Mouse (Mus musculus) heart, embryonic 14.5 days (tissue): ENCODE results near the gene Mtf1. TPM values are rescaled to one million over a fixed set of nuclear protein-coding genes. Genes with fewer than 3 reads are reported as not detected.

Source experiments
- ATAC-seq: fragments of 200-750 bp; cut with Nextera tagmentation; 2 replicates; pipeline ENCODE4 v1.8.0; 2017; ENCODE audit warnings: low read depth, moderate TSS enrichment; ENCODE audit not compliant: insufficient number of reproducible peaks, insufficient read depth, low FRiP score
- H3K27ac ChIP-seq, 2 experiments: fragments of 200-500 bp in 1 of 2; fragments of 300-500 bp in 1 of 2; sonication (generic) in 1 of 2; replicated peaks in 1 of 2; 2 replicates each; pipeline ENCODE4 v1.5.1; 2012 to 2014; ENCODE audit warnings: low read depth in 2 of 2, low read length in 2 of 2, control low read depth in 1 of 2, mild to moderate bottlenecking in 1 of 2, mixed read lengths in 1 of 2; ENCODE audit not compliant: control insufficient read depth in 1 of 2, insufficient read depth in 1 of 2
- H3K27me3 ChIP-seq: fragments of 300-500 bp; sonication (generic); 2 replicates; pipeline ENCODE4 v1.6.1; 2014; ENCODE audit warnings: mild to moderate bottlenecking, low read length, control low read depth; ENCODE audit not compliant: control insufficient read depth, insufficient read depth
- H3K36me3 ChIP-seq: fragments of 300-500 bp; sonication (generic); 2 replicates; pipeline ENCODE4 v1.6.1; 2014; ENCODE audit warnings: mild to moderate bottlenecking, control low read depth, low read length, mixed read lengths; ENCODE audit not compliant: control insufficient read depth, insufficient read depth
- H3K4me1 ChIP-seq, 2 experiments: fragments of 200-500 bp in 1 of 2; fragments of 300-500 bp in 1 of 2; sonication (generic) in 1 of 2; 2 replicates each; pipeline ENCODE4 v1.6.1; 2012 to 2014; ENCODE audit warnings: low read length in 2 of 2, control low read depth in 1 of 2, mixed read lengths in 1 of 2; ENCODE audit not compliant: control insufficient read depth in 2 of 2, insufficient read depth in 2 of 2
- H3K4me2 ChIP-seq: fragments of 300-500 bp; sonication (generic); 2 replicates; pipeline ENCODE4 v1.6.1; 2014; ENCODE audit warnings: mild to moderate bottlenecking, low read length
- H3K4me3 ChIP-seq, 2 experiments: fragments of 200-500 bp in 1 of 2; fragments of 300-500 bp in 1 of 2; sonication (generic) in 1 of 2; 2 replicates each; pipeline ENCODE4 v1.5.1; 2012 to 2014; ENCODE audit warnings: low read length in 2 of 2, mild to moderate bottlenecking in 2 of 2, control low read depth in 1 of 2, low read depth in 1 of 2, moderate library complexity in 1 of 2; ENCODE audit not compliant: control insufficient read depth in 1 of 2, insufficient read depth in 1 of 2
- H3K9ac ChIP-seq: fragments of 300-500 bp; sonication (generic); 2 replicates; pipeline ENCODE4 v1.6.1; 2014; ENCODE audit warnings: mild to moderate bottlenecking, low read length
- H3K9me3 ChIP-seq: fragments of 300-500 bp; sonication (generic); 2 replicates; pipeline ENCODE4 v1.6.1; 2016; ENCODE audit warnings: low read length, control low read depth; ENCODE audit not compliant: control insufficient read depth
- WGBS: fragments of 180-500 bp; shearing (Covaris S2); extraction: QIAGEN DNeasy Blood & Tissue Kit; methylation state at CpG from one replicate; pipeline ENCODE4 v1.1.7; 2014; 5-methylcytosine and 5-hydroxymethylcytosine counted together
- polyA plus RNA-seq: library from polyadenylated mRNA; unstranded; fragments of >200 nt; fragmentation: Nextera tagmentation; extraction: Ambion mirVana; gene quantifications from 2 replicates; pipeline ENCODE4 v1.2.1, GENCODE M21; 2014

The Mtf1 gene
- polyA plus RNA-seq, 1 experiment from 2014 or later = 11.4 TPM

DNA sequence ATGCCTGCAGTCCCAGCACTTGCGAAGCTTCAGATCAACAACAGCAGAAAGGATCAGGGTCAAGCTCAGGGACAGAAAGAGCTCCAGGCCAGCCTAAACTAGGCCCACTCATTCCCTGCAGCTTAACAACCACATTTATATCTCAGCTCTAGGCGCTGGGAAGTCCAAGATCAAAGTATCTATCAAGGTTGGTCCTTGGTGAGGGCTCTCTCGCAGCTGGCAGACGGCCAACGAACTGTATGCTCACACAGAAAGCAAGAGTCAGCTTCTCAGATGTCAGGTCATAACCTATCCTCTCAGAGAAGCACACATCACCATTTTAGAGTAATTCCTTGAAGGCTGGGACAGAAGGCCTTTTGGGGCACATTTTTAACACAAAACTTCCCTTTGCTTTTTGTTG lies 56.5 kb downstream of the Mtf1 start:
- peaks cover 29% of the 10 kb centered on the region for H3K27me3 ChIP-seq
- H3K36me3 ChIP-seq = peaks cover 35% of the 10 kb centered on the region
- no peak for ATAC-seq
- no peak overlapping the region for H3K9ac ChIP-seq
- H3K27ac ChIP-seq = no peak overlapping the region
- no peak overlapping the region for H3K4me2 ChIP-seq
- no peaks in the 10 kb centered on the region for H3K9me3 ChIP-seq
- WGBS = 41% methylated on average over 5 of the region's 5 CpGs
- H3K4me3 ChIP-seq = no peak overlapping the region
- peaks cover 0 to 2% of the 10 kb centered on the region in 2 experiments; a peak in 2 of 4 replicates for H3K4me1 ChIP-seq

DNA sequence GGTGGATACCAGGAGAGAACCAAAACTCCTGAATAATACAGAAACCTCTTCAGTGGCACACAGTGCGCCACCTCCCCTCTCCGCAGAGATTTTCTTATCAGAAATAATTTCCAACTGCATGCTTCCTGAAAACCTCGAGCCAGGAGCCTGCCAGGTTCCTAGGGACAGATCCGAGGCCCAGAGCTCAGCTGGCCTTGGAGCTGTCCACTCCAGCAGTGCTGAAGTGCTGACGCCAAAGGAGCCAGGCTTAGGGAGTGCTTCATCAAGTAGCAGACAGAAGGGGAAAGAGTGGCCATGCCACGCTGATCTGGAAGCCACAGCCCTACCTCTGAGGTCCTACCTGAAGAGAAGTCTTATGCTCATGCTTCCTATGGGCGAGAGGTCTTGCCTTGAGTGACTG lies 58.5 kb downstream of the Mtf1 start:
- Histone ChIP-seq H3K4me1 (peaks cover 0 to 2% of the 10 kb centered on the region in 2 experiments; a peak in 2 of 4 replicates), H3K36me3 (peaks cover 16% of the 10 kb centered on the region), H3K4me3 (no peak overlapping the region), H3K9ac (no peak overlapping the region), H3K9me3 (no peaks in the 10 kb centered on the region), H3K27ac (no peak overlapping the region), H3K27me3 (peaks cover 29% of the 10 kb centered on the region), H3K4me2 (no peak overlapping the region)
- ATAC-seq = no peak
- 5% methylated on average over 7 of the region's 7 CpGs for WGBS

DNA sequence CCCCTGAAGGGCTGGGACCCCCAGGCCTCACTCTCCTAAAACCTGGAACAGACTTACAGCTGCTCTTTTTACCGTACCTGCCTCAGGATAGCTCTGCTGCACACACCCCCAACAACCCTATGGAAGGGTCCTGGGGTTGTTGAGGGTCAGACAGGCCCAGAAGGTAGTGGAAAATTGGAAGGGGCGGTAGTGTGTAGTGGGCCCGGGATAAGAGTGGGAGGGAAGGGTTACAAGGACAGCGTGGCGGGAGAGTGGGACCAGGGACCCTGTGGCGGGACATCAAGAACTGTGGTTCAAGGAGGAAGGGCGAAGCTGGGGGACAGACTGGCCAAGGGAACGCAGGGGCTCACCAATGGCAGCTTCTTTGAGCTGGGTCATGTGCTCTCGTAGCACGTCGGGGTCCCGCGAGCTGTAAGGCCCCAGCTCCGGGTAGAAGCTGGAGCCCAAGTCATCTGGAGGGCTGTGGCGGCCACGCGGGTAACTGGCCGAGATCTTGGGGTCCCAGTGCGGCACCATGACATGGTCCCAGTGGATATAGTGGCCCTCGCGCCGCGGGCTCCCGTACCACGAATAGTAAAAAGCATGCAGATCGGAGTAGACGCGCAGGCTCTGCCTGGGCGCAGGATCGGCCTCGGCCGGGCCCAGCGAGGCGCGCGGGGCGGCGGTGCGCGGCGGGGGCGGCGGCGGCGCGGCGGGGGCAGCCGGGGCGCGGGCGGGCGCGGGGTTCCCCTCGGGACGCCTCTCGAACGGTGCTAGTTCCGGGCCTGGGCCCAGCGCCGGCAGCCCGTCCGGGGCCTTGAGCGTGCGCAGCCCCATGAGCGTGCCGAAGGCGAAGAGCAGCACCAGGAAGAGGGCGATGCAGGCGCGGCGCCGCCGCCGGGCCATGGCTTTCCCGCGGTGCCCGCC lies 59.6 kb downstream of the Mtf1 start, which contains the start of gene Maneal:
Maneal (minus strand) TSS at position 889 of the 906 bp plus-strand sequence.
- no peak for ATAC-seq
- Histone ChIP-seq H3K9me3 (no peaks in the 10 kb centered on the region), H3K9ac (peak within 1 kb of the TSS; percentile 25), H3K4me2 (peak within 1 kb of the TSS; percentile 75), H3K36me3 (peaks cover 5% of the 10 kb centered on the region; the same call in 1 of the 2 replicates), H3K27ac (no peak within 1 kb of the TSS), H3K4me1 (peaks cover 0 to 2% of the 10 kb centered on the region in 2 experiments; a peak in 2 of 4 replicates), H3K4me3 (peak within 1 kb of the TSS; percentile 45 to 49), H3K27me3 (peaks cover 29% of the 10 kb centered on the region)
- WGBS = 4% methylated on average over 57 of the region's 77 CpGs

DNA sequence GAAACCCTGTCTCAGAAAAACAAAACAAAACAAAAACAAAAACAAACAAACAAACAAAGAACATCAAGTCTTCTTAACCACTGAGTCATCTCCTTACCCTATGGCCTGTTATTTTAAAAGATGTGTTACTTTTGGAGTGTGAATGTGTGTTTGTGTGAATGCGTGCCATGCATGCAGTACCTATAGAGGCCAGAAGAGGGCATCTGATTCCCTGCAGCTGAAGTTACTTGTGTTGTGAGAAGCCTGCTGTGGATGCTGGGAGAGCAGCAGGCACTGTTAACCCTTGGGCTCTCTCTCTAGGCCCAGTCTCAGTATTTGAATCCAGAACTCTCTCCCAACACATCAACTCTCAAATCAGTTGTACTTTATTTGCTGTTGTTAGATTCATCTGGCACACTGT lies 70.8 kb downstream of the Mtf1 start:
- Histone ChIP-seq H3K4me1 (no peaks in the 10 kb centered on the region), H3K36me3 (no peaks in the 10 kb centered on the region), H3K27ac (no peak overlapping the region), H3K9me3 (0 out of 2 replicates have a peak, but pooled peaks cover 4% of the 10 kb centered on the region), H3K27me3 (no peaks in the 10 kb centered on the region), H3K4me2 (no peak overlapping the region), H3K9ac (no peak overlapping the region), H3K4me3 (no peak overlapping the region)
- whole genome bisulfite sequencing = 78% methylated on average over 1 of the region's 1 CpGs
- no peak for ATAC-seq

DNA sequence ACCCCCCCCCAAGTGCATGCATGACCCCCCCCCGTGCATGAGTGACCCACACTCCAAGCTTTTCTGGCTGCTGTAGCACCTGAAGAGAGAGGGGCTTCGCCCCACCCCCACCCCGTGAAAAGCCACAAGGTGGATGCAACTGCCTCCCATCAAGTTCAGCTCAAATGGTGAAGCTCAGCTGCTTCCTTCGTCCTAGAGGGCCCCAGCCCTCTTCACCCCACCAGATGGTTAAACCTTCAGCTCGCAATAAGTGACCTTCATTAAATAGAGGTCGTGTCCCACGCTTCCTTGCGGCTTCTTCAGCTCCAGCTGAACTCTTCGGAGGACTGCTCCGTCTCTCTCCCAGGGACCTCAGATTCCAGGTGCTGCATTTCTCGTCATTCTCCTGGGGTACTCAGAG lies 78.7 kb downstream of the Mtf1 start, which contains the start of gene Epha10:
Epha10 (plus strand) TSS at position 301 of the 400 bp plus-strand sequence.
- Histone ChIP-seq H3K9ac (no peak within 1 kb of the TSS), H3K36me3 (no peaks in the 10 kb centered on the region), H3K4me1 (peaks cover 7% of the 10 kb centered on the region in 2 experiments; a peak in 2 of 4 replicates), H3K27me3 (peaks cover 58% of the 10 kb centered on the region), H3K27ac (no peak within 1 kb of the TSS), H3K4me2 (peak within 1 kb of the TSS; percentile 50), H3K9me3 (no peaks in the 10 kb centered on the region), H3K4me3 (peak within 1 kb of the TSS; percentile 8 to 16)
- 9% methylated on average over 11 of the region's 11 CpGs for whole genome bisulfite sequencing
- no peak for ATAC-seq

DNA sequence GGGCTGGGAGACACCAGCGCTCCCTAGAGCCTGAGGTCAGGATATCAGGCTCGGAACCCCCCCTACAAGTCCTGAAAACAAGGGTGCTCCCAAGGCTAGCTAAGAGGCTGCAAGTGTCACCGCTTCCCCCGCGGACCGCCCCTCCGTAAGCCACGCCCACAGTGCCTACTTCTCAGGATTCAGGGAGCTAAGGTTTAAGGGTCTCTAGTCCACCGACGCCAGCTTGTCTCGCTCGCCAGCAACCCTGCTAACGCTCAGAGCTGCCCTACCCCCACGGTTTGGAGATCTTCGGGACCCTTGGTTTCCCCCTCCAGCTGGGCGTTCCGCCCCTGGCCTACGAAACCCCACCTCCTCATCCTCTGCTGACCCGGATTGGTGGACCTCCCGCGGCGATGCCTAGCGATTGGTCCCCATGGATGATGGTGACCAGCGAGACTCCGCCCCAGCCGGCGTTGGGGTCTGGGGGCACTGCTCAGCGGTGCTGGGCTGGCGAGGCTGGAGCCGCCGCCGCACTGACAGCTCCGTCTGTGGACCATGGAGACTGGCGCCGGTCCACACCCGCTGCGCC lies 79.5 kb downstream of the Mtf1 start:
- peak overlapping the region; percentile 50 for H3K4me2 ChIP-seq
- no peak overlapping the region for H3K9ac ChIP-seq
- ATAC-seq = no peak
- H3K9me3 ChIP-seq = no peaks in the 10 kb centered on the region
- 1% methylated on average over 37 of the region's 37 CpGs for WGBS
- H3K4me3 ChIP-seq = peak overlapping the region; percentile 8 to 16
- H3K27ac ChIP-seq = no peak overlapping the region
- peaks cover 7% of the 10 kb centered on the region in 2 experiments; a peak in 2 of 4 replicates for H3K4me1 ChIP-seq
- peaks cover 67% of the 10 kb centered on the region for H3K27me3 ChIP-seq
- no peaks in the 10 kb centered on the region for H3K36me3 ChIP-seq

DNA sequence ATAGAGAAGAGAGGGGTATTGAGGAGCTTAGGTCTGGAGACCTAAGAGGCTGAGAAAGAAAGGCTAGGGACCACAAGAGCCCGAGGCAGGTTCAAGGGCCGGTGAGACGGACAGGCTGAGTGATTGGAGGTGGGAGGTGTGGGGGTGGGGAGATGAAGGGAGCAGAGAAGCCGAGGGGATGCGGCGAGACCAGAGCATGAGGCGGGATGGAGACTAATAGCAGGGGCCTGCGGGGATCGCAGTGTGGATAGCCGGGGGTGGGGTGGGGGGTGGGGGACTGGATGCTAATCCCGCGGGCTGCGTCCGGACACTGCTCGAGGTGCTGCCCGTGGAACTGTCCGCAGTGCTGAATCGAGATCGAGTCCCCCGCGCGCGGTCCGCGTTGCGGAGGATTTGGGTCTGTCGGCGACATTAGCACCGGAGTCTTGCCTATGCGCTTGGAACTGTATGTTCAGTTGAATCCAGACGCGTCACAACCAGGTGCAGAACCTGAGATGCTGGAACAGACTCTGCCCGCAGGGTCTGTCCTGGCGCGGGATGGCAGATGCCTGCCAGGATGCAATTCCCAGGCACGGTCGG lies 80.3 kb downstream of the Mtf1 start:
- Histone ChIP-seq H3K36me3 (no peaks in the 10 kb centered on the region), H3K27me3 (peaks cover 73% of the 10 kb centered on the region), H3K9ac (no peak overlapping the region), H3K4me1 (peaks cover 7% of the 10 kb centered on the region in 2 experiments; a peak in 2 of 4 replicates), H3K4me3 (no peak overlapping the region; a peak in 1 of 4 replicates), H3K27ac (no peak overlapping the region), H3K9me3 (no peaks in the 10 kb centered on the region), H3K4me2 (peak overlapping the region; percentile 50; the same call in 1 of the 2 replicates)
- no peak for ATAC-seq
- WGBS = 2% methylated on average over 36 of the region's 37 CpGs
